Mouse (Mus musculus): Measurements from ENCODE around the gene Nt5dc2. TPM values are rescaled to one million over a fixed set of nuclear protein-coding genes. Genes with fewer than 3 reads are reported as not detected.

Gene Nt5dc2
- polyA plus RNA-seq, 1 experiment, result 322 TPM

GRCm38 (mm10) chr14:31131272-31131821, 494 bp downstream of the Nt5dc2 start:
- TF ChIP-seq USF1 (IDR thresholded peaks at IDR 0.05; ENCODE audit: low read depth), result no peak
- Histone ChIP-seq H3K79me2 (ENCODE audit: control insufficient read depth, insufficient read depth) (peaks cover 37% of the 10 kb centered on the region), H3K4me3 (ENCODE audit: insufficient read depth, poor library complexity, severe bottlenecking) (peak overlapping the region; percentile 52), H3K79me3 (ENCODE audit: low read depth) (peaks cover 20% of the 10 kb centered on the region), H3ac (ENCODE audit: control insufficient read depth, insufficient read length, low read depth) (peak overlapping the region; percentile 92), H3K36me3 (ENCODE audit: control insufficient read depth, insufficient read depth) (peaks cover 20% of the 10 kb centered on the region), H3K27me3 (ENCODE audit: control insufficient read depth, insufficient read depth, insufficient read length) (no peaks in the 10 kb centered on the region)

- Histone ChIP-seq H3K36me3 (ENCODE audit: control insufficient read depth, insufficient read depth) (peaks cover 19% of the 10 kb centered on the region), H3K79me3 (ENCODE audit: low read depth) (peaks cover 14% of the 10 kb centered on the region), H3K27me3 (ENCODE audit: control insufficient read depth, insufficient read depth, insufficient read length) (no peaks in the 10 kb centered on the region), H3ac (ENCODE audit: control insufficient read depth, insufficient read length, low read depth) (peak overlapping the region; percentile 31), H3K79me2 (ENCODE audit: control insufficient read depth, insufficient read depth) (peaks cover 31% of the 10 kb centered on the region), H3K4me3 (ENCODE audit: insufficient read depth, poor library complexity, severe bottlenecking) (peak overlapping the region; percentile 52)
- TF ChIP-seq MYOG (IDR thresholded peaks at IDR 0.05; ENCODE audit: control insufficient read depth, extremely low read depth, insufficient read length) (no peak), MYOD1 (IDR thresholded peaks at IDR 0.05; ENCODE audit: control insufficient read depth, insufficient read length, low read depth) (no peak), USF1 (IDR thresholded peaks at IDR 0.05; ENCODE audit: low read depth) (no peak), CTCF (IDR thresholded peaks at IDR 0.05; ENCODE audit: control insufficient read depth, insufficient read depth, insufficient read length) (no peak), CEBPB (IDR thresholded peaks at IDR 0.05; ENCODE audit: low read depth) (no peak), MAX (IDR thresholded peaks at IDR 0.05) (no peak), FOSL1 (IDR thresholded peaks at IDR 0.05; ENCODE audit: insufficient read depth, low read length, poor library complexity, severe bottlenecking) (no peak)
These were observed 1.2 kb downstream of the Nt5dc2 start for GRCm38 (mm10) chr14:31132031-31132430.

GRCm38 (mm10) chr14:31132491-31132975, 1.7 kb downstream of the Nt5dc2 start:
- no peak for TF ChIP-seq FOSL1 (IDR thresholded peaks at IDR 0.05; ENCODE audit: insufficient read depth, low read length, poor library complexity, severe bottlenecking)
- TF ChIP-seq MYOD1 (IDR thresholded peaks at IDR 0.05; ENCODE audit: control insufficient read depth, insufficient read length, low read depth), result no peak
- TF ChIP-seq MYOG (IDR thresholded peaks at IDR 0.05; ENCODE audit: control insufficient read depth, extremely low read depth, insufficient read length), result no peak
- no peak for TF ChIP-seq CTCF (IDR thresholded peaks at IDR 0.05; ENCODE audit: control insufficient read depth, insufficient read depth, insufficient read length)
- Histone ChIP-seq H3K4me3 (ENCODE audit: insufficient read depth, poor library complexity, severe bottlenecking) (no peak overlapping the region), H3ac (ENCODE audit: control insufficient read depth, insufficient read length, low read depth) (no peak overlapping the region), H3K79me3 (ENCODE audit: low read depth) (peaks cover 9% of the 10 kb centered on the region), H3K36me3 (ENCODE audit: control insufficient read depth, insufficient read depth) (peaks cover 19% of the 10 kb centered on the region), H3K79me2 (ENCODE audit: control insufficient read depth, insufficient read depth) (peaks cover 26% of the 10 kb centered on the region), H3K27me3 (ENCODE audit: control insufficient read depth, insufficient read depth, insufficient read length) (no peaks in the 10 kb centered on the region)

GRCm38 (mm10) chr14:31133023-31133665, 2.3 kb downstream of the Nt5dc2 start:
- no peaks in the 10 kb centered on the region for H3K27me3 ChIP-seq (ENCODE audit: control insufficient read depth, insufficient read depth, insufficient read length)
- peaks cover 19% of the 10 kb centered on the region for H3K36me3 ChIP-seq (ENCODE audit: control insufficient read depth, insufficient read depth)
- peaks cover 19% of the 10 kb centered on the region for H3K79me2 ChIP-seq (ENCODE audit: control insufficient read depth, insufficient read depth)
- TF ChIP-seq CTCF (IDR thresholded peaks at IDR 0.05; ENCODE audit: control insufficient read depth, insufficient read depth, insufficient read length) (no peak), MAX (IDR thresholded peaks at IDR 0.05) (no peak), CEBPB (IDR thresholded peaks at IDR 0.05; ENCODE audit: low read depth) (no peak), MYOD1 (IDR thresholded peaks at IDR 0.05; ENCODE audit: control insufficient read depth, insufficient read length, low read depth) (no peak), MYOG (IDR thresholded peaks at IDR 0.05; ENCODE audit: control insufficient read depth, extremely low read depth, insufficient read length) (no peak), FOSL1 (IDR thresholded peaks at IDR 0.05; ENCODE audit: insufficient read depth, low read length, poor library complexity, severe bottlenecking) (no peak), USF1 (IDR thresholded peaks at IDR 0.05; ENCODE audit: low read depth) (no peak)
- H3K79me3 ChIP-seq (ENCODE audit: low read depth), result peaks cover 4% of the 10 kb centered on the region
- H3K4me3 ChIP-seq (ENCODE audit: insufficient read depth, poor library complexity, severe bottlenecking), result no peak overlapping the region
- no peak overlapping the region for H3ac ChIP-seq (ENCODE audit: control insufficient read depth, insufficient read length, low read depth)

- Histone ChIP-seq H3ac (ENCODE audit: control insufficient read depth, insufficient read length, low read depth) (no peak overlapping the region), H3K79me2 (ENCODE audit: control insufficient read depth, insufficient read depth) (peaks cover 14% of the 10 kb centered on the region), H3K27me3 (ENCODE audit: control insufficient read depth, insufficient read depth, insufficient read length) (no peaks in the 10 kb centered on the region), H3K79me3 (ENCODE audit: low read depth) (peaks cover 3% of the 10 kb centered on the region), H3K36me3 (ENCODE audit: control insufficient read depth, insufficient read depth) (peaks cover 19% of the 10 kb centered on the region), H3K4me3 (ENCODE audit: insufficient read depth, poor library complexity, severe bottlenecking) (no peak overlapping the region)
- TF ChIP-seq CEBPB (IDR thresholded peaks at IDR 0.05; ENCODE audit: low read depth), result no peak
- TF ChIP-seq USF1 (IDR thresholded peaks at IDR 0.05; ENCODE audit: low read depth), result no peak
- no peak for TF ChIP-seq CTCF (IDR thresholded peaks at IDR 0.05; ENCODE audit: control insufficient read depth, insufficient read depth, insufficient read length)
- TF ChIP-seq MYOG (IDR thresholded peaks at IDR 0.05; ENCODE audit: control insufficient read depth, extremely low read depth, insufficient read length), result no peak
- no peak for TF ChIP-seq MYOD1 (IDR thresholded peaks at IDR 0.05; ENCODE audit: control insufficient read depth, insufficient read length, low read depth)
- no peak for TF ChIP-seq FOSL1 (IDR thresholded peaks at IDR 0.05; ENCODE audit: insufficient read depth, low read length, poor library complexity, severe bottlenecking)
- no peak for TF ChIP-seq MAX (IDR thresholded peaks at IDR 0.05)
These were observed 3.5 kb downstream of the Nt5dc2 start for GRCm38 (mm10) chr14:31134015-31135000.

All from C2C12 (cell line).